Mouse (Mus musculus) brain, embryonic 14.5 days (tissue): ENCODE results near the gene Adgrd1. TPM values are rescaled to one million over a fixed set of nuclear protein-coding genes. Genes with fewer than 3 reads are reported as not detected.

Experiments used
- DNase-seq: peaks from one replicate; pipeline ENCODE4 v3.0.0-alpha.2; 2011; ENCODE audit warnings: low read depth
- CTCF ChIP-seq: fragments of 200-500 bp; IDR thresholded peaks from 2 replicates; pipeline ENCODE4 v1.5.1; 2012; ENCODE audit warnings: inconsistent platforms, mild to moderate bottlenecking, moderate library complexity, borderline replicate concordance; ENCODE audit not compliant: insufficient read depth, insufficient read length; ENCODE audit errors: extremely low read depth
- POLR2A ChIP-seq: fragments of 200-500 bp; IDR thresholded peaks from 2 replicates; pipeline ENCODE4 v1.6.1; 2012; ENCODE audit warnings: mild to moderate bottlenecking, inconsistent platforms, borderline replicate concordance; ENCODE audit not compliant: poor library complexity, insufficient read depth, insufficient read length, severe bottlenecking; ENCODE audit errors: extremely low read depth
- polyA plus RNA-seq: library from polyadenylated mRNA; depleted of rRNA; stranded (reverse); fragments of >200 nt; gene quantifications from 2 replicates; pipeline ENCODE4 v1.2.3, GENCODE M21; 2012

The Adgrd1 gene
- polyA plus RNA-seq, 1 experiment: 0.41 TPM

GRCm38 (mm10) chr5:129130301-129130700 is 33.8 kb downstream of the Adgrd1 start:
- no peak for DNase-seq
- TF ChIP-seq CTCF (no peak), POLR2A (no peak)

DNA sequence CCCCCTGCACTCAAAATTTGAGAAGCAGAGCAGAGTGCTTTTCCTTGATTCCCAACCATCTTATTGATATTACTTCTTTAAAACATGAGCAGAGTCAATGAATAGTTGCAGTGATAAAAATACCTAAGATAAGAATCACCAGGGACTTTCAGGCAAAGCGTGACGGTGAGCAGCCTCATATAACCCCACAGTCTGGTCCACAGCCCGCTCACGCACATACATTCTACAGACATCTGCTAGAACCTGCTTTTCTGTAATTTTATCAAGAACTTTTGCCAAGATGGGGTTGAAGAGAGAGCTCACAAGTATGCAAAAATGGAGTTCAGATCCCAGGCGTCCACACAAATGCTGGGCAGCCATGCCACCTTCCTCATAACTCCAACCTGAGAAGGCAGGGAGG is 40.9 kb downstream of the Adgrd1 start:
- TF ChIP-seq POLR2A (no peak), CTCF (no peak)
- DNase-seq: no peak

GRCm38 (mm10) chr5:129138576-129138975 is 42.0 kb downstream of the Adgrd1 start:
- TF ChIP-seq CTCF (no peak), POLR2A (no peak)
- DNase-seq: peak; percentile 46

DNA sequence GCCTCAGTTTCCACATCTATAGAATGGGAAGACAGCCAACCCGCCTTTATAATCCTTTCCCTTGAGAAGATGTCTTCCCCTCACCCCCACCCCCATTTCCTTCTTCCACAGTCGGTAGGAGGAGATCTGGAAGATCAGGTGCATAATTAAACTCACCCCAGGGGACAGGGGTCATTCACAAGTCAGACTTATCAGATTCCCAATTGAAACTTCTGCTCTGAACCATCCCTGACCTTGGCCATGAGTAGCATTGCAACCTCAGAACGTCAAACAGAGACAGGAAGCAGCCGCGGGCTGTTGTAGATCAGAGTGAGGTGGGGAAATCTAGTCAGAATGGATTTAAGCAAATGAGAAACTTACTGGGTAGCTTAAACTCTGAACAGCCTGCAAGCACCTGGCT is 46.3 kb downstream of the Adgrd1 start:
- TF ChIP-seq POLR2A (no peak), CTCF (no peak)
- no peak for DNase-seq

DNA sequence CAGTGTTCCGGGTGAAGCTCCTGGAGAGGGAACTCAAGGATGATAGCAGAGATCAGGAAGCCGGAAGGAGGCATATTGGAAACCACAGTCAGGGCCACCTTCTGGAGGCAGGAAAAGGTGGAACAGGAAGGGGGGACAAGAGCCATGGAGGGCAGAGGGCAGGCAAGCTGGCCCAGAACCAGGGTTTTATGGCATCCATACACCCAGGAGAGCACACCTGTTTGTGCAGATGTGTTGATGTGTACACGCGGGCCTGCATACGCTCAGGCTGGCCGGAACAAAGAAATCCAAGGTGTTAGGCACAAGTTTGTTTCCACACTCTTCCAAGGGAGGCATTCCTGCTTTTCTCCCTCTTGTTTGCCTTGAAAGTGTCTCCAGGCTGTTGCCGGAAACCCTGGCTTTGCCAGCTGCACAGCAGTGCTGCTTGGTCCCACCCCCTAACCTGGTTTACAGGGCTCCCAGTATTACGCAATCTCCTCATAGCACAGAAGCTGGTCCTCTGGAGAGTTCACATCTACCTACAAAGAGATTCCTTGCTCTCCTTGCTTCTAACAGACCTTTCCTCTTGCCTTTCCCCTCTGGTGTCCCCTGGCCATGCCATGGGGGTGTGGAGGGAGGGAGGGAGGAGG is 48.9 kb downstream of the Adgrd1 start:
- TF ChIP-seq CTCF (no peak), POLR2A (no peak)
- DNase-seq: no peak

- DNase-seq: no peak
- TF ChIP-seq CTCF (no peak), POLR2A (no peak)
These were observed 50.5 kb downstream of the Adgrd1 start for GRCm38 (mm10) chr5:129146892-129147509.

DNA sequence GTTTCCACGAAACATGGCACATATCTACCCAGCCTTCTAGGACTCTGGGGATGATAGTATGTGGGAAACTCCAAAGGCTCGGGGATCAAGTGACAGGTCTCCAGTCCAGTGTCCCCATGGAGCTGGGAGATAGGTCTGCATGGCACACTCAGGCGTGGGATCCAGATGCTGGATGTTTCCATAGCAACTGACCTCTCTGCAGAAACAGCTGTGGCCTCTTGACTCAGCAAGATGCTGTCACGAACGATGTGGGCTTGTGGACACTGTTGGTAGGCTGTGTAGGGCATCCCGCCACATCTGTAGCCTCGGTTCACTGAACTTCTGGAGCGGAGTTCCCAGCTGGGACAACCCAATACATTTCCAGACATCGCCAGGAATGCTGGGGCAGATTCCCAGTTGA is 51.9 kb downstream of the Adgrd1 start:
- no peak for DNase-seq
- TF ChIP-seq POLR2A (no peak), CTCF (no peak)

GRCm38 (mm10) chr5:129155023-129155901 is 58.7 kb downstream of the Adgrd1 start:
- TF ChIP-seq CTCF (no peak), POLR2A (no peak)
- no peak for DNase-seq

DNA sequence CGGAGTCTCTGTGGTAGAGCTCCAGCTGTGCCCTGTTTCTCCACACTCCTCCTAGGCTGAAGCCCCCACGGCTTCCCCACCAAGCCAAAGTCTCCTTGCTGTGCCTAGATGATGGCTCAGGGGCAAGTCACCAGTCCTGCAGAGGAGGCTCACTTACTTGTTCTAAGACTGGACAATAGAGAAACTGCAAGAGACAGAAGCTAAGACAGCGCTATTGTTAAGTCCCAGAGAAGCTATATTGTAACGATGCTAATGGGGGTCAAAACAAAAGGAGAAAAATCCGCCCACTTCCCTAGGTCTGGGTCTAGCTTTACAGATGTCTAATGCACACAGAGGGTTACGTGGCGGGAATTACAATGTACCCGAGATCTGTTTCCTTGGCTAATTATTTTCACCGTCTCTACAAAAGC is 59.4 kb downstream of the Adgrd1 start:
- TF ChIP-seq CTCF (no peak), POLR2A (no peak)
- peak; percentile 91 for DNase-seq

DNA sequence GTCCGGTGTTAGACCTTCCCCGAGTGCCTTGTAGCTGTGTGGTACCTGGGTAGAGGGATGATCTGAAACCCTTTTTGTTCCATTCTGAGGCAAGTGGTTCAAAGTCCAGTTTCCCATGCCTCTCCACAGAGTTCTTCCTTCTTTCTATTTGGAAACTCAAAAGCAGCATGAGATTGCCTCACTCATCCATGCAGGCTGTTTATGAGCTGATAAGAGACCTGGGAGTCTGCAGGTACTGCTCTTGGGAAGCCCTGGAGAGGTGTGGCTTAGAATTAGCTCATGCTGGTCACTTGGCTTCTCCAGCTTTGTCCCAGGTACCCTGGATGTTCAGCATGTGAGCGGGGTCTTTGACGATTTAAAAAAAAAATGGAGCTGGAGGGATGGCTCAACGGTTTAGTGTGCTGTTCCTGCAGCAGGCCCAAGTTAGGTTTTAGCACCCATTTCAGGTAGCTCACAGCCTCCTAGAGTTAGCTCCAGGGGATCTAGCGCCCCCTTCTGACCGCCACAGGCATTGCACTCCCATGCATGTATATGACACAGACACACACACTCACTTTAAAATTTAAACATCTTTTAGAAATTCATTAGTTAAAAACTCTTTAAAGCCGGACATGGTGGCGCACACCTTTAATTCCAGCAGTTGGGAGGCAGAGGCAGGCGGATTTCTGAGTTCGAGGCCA is 65.0 kb downstream of the Adgrd1 start:
- DNase-seq: no peak
- peak; percentile 49; the same call in 1 of the 2 replicates for TF ChIP-seq CTCF
- no peak for TF ChIP-seq POLR2A

DNA sequence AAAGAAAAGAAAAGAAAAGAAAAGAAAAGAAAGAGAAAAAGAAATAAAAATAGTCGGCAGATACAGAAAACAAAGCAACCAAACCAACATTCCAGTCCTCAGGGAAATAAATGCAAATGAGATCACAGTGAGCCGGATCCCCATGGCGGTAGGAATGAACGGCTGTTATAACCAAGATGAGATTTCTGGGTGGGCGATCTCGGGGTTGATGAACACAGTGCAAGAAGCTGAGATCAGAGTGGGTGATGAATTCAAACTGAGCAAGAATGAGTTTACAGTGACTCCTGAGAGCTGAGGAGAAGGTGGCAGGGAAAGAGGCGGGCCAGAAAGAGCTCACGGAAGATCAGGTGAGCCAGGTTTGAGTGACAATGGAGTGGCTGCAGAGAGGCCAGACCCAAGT is 66.9 kb downstream of the Adgrd1 start:
- DNase-seq: no peak

GRCm38 (mm10) chr5:129164091-129164490 is 67.5 kb downstream of the Adgrd1 start:
- DNase-seq: no peak
- no peak for TF ChIP-seq CTCF
- no peak for TF ChIP-seq POLR2A

More for the DNA sequence above, 66.9 kb downstream of the Adgrd1 start:
- TF ChIP-seq CTCF (no peak), POLR2A (no peak)
